Mouse (Mus musculus): ENCODE measurements around the gene Iqca. TPM values are rescaled to one million over a fixed set of nuclear protein-coding genes. Genes with fewer than 3 reads are reported as not detected.

Gene Iqca
- polyA plus RNA-seq, 1 experiment from 2014 or later: 0.09 TPM

DNA sequence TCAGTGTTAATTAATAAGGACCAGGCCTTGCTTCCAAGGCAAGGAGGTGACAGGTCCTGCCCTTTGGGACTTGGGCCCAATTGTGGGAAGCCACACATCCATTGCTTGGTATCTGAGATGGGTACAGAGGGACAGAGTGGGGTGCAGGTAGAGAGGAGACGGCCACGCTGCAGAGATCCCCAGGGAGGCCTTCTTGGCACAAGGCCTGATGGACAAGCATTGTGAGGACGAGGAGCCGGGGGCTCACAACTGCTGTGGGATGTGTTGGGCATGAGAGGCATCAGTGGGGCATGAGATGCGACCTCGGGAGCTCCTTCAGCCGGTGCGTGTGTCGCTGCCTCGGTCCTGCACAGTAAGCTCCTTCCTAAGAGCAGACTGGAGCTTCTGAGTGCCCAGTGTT, 66.7 kb downstream of the Iqca start:
- ATAC-seq (replicated peaks; ENCODE audit: low FRiP score, low read depth): no peak
- WGBS: 74% methylated on average over 10 of the region's 10 CpGs
- no peak for TF ChIP-seq CTCF (IDR thresholded peaks at IDR 0.05; ENCODE audit: low read depth)

DNA sequence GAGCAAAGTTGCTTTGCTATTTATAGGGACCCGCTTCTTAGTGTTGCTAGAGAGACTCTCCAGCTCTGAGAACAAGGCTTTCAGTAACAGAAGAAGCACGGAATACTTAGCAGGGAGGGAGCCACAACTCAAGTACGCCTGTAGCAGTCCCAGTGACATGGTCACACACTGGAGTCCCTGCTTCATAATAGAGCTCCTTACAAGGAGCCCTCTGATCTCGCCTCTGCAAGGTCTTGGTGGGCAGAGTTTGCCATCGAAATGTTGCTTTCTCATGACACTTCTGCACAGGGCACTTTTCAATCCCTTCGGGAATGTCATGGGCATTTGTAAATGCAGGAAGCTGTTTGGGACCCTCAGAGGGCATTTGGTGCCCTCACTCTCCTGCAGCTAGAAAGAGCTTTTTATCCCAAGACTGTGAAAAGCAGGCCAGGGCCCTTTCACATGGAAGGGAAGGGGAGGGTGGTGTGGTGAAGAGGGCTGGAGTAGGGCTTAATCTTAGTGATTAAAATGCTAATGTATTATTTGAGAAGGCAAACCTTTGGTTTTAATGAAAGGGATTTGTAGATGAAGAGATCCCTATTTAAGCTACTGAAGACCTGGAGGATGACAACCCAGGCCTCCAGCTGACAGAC, 67.6 kb downstream of the Iqca start:
- Histone ChIP-seq H3K4me2 (ENCODE audit: low read length) (no peak overlapping the region), H3K36me3 (ENCODE audit: insufficient read depth, low read length) (no peaks in the 10 kb centered on the region), H3K27me3 (ENCODE audit: insufficient read depth, low read length) (no peaks in the 10 kb centered on the region), H3K9ac (ENCODE audit: low read depth, low read length) (no peak overlapping the region), H3K4me1 (replicated peaks; ENCODE audit: insufficient read depth, low read length) (no peaks in the 10 kb centered on the region), H3K9me3 (replicated peaks; ENCODE audit: low read length) (no peaks in the 10 kb centered on the region), H3K4me3 (replicated peaks; ENCODE audit: low read depth, low read length) (no peak overlapping the region), H3K27ac (no peak overlapping the region)
- 66% methylated on average over 6 of the region's 6 CpGs for WGBS
- DNase-seq (ENCODE audit: low spot score) (no peak), ATAC-seq (replicated peaks; ENCODE audit: low FRiP score, low read depth) (no peak)
- TF ChIP-seq CTCF (IDR thresholded peaks at IDR 0.05; ENCODE audit: low read depth): no peak

More for the DNA sequence above, 66.7 kb downstream of the Iqca start:
- Histone ChIP-seq H3K27ac (no peak overlapping the region), H3K4me1 (replicated peaks; ENCODE audit: insufficient read depth, low read length) (no peaks in the 10 kb centered on the region), H3K4me2 (ENCODE audit: low read length) (no peak overlapping the region), H3K9me3 (replicated peaks; ENCODE audit: low read length) (no peaks in the 10 kb centered on the region), H3K4me3 (replicated peaks; ENCODE audit: low read depth, low read length) (no peak overlapping the region), H3K27me3 (ENCODE audit: insufficient read depth, low read length) (no peaks in the 10 kb centered on the region), H3K36me3 (ENCODE audit: insufficient read depth, low read length) (no peaks in the 10 kb centered on the region), H3K9ac (ENCODE audit: low read depth, low read length) (no peak overlapping the region)
- DNase-seq (ENCODE audit: low spot score): no peak

DNA sequence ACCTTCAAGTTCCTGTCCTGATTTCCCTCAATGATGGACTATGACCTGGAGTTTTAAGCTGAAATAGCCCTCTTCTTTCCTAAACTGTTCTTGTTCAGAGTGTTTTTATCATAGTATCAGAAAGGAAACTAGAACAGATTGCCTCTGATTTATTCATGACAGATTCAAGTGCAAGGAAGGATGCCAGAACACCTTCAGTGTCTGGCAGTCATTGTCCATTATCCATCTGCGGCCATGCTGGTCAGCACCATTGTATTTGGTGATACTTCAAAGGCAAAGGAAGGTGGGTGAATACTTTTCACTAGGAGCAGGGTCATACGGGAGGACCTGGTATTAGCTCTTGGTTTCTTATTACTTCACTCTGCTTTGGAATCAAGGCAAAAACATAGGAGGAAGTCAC, 76.9 kb downstream of the Iqca start:
- Histone ChIP-seq H3K36me3 (ENCODE audit: insufficient read depth, low read length) (no peaks in the 10 kb centered on the region), H3K27me3 (ENCODE audit: insufficient read depth, low read length) (no peaks in the 10 kb centered on the region), H3K4me1 (replicated peaks; ENCODE audit: insufficient read depth, low read length) (no peaks in the 10 kb centered on the region), H3K9me3 (replicated peaks; ENCODE audit: low read length) (no peaks in the 10 kb centered on the region), H3K4me2 (ENCODE audit: low read length) (no peak overlapping the region), H3K4me3 (replicated peaks; ENCODE audit: low read depth, low read length) (no peak overlapping the region), H3K9ac (ENCODE audit: low read depth, low read length) (no peak overlapping the region), H3K27ac (no peak overlapping the region)
- no peak for TF ChIP-seq CTCF (IDR thresholded peaks at IDR 0.05; ENCODE audit: low read depth)
- no peak for ATAC-seq (replicated peaks; ENCODE audit: low FRiP score, low read depth)
- WGBS: 85% methylated on average over 2 of the region's 2 CpGs
- DNase-seq (ENCODE audit: low spot score): no peak

DNA sequence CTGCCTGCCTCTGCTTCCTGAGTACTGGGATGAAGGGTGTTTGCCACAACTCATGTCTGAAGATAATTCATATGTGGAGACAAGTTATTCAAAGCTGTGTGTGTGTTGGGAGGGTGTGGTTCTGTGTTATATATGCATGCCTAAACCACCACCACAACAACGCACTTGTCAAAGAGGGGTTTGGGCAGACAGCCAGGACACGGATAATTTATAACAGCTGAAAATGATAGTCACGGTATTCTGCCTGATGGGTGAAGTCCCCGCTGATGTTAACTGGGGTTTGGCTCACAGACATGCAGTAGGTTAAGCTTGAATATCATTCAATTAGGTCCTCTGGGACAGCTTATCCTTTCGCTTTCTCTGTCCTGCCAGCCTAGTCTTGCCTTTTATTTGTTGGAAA, 78.4 kb downstream of the Iqca start:
- H3K4me3 ChIP-seq (replicated peaks; ENCODE audit: low read depth, low read length): no peak overlapping the region
- H3K27ac ChIP-seq: no peak overlapping the region
- TF ChIP-seq CTCF (IDR thresholded peaks at IDR 0.05; ENCODE audit: low read depth): no peak
- H3K9ac ChIP-seq (ENCODE audit: low read depth, low read length): no peak overlapping the region
- H3K9me3 ChIP-seq (replicated peaks; ENCODE audit: low read length): no peaks in the 10 kb centered on the region
- WGBS: 55% methylated on average over 5 of the region's 5 CpGs
- H3K4me2 ChIP-seq (ENCODE audit: low read length): no peak overlapping the region
- ATAC-seq (replicated peaks; ENCODE audit: low FRiP score, low read depth) (no peak), DNase-seq (ENCODE audit: low spot score) (no peak)
- H3K36me3 ChIP-seq (ENCODE audit: insufficient read depth, low read length): no peaks in the 10 kb centered on the region
- no peaks in the 10 kb centered on the region for H3K27me3 ChIP-seq (ENCODE audit: insufficient read depth, low read length)
- H3K4me1 ChIP-seq (replicated peaks; ENCODE audit: insufficient read depth, low read length): no peaks in the 10 kb centered on the region

DNA sequence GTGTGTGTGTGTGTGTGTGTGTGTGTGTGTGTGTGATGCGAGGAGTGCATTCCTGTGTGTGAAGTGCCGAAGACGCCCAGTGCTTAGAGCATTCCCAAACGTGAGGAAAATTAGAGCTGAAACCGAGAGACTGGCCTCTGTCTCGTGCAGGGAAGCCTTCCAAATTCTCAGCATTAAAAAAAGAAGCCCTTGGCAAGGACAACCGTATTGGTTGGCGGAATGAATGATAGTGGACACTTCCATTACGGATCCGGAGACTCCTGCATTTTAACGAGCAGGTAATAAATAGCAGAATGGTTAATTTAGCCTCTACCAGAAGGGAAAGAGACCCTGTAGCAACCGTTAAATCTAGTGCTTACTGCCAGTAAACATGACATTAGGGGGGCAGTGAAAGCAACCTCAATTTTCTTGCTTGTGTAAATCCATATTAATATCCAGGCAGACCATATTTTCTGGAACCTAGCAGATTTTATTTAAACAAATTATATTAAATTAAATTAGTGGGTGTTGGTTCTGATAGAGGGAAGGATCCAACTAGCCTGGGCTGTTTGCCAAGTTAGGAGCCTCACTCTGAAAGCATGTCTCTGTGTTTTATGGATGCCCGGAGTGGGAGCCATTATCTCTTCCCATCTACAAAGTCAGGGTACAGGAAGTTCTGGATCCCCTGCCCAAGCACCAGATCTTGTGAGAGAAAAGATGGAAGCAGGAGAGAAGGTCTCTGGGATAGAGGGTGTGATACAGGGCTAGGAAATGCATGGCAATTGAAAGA, 81.2 kb downstream of the Iqca start:
- Histone ChIP-seq H3K9me3 (replicated peaks; ENCODE audit: low read length) (no peaks in the 10 kb centered on the region), H3K27me3 (ENCODE audit: insufficient read depth, low read length) (no peaks in the 10 kb centered on the region), H3K4me3 (replicated peaks; ENCODE audit: low read depth, low read length) (no peak overlapping the region), H3K36me3 (ENCODE audit: insufficient read depth, low read length) (no peaks in the 10 kb centered on the region), H3K9ac (ENCODE audit: low read depth, low read length) (no peak overlapping the region), H3K4me1 (replicated peaks; ENCODE audit: insufficient read depth, low read length) (no peaks in the 10 kb centered on the region), H3K27ac (no peak overlapping the region), H3K4me2 (ENCODE audit: low read length) (no peak overlapping the region)
- ATAC-seq (replicated peaks; ENCODE audit: low FRiP score, low read depth): no peak
- 59% methylated on average over 13 of the region's 13 CpGs for WGBS
- DNase-seq (ENCODE audit: low spot score): no peak
- no peak for TF ChIP-seq CTCF (IDR thresholded peaks at IDR 0.05; ENCODE audit: low read depth)

DNA sequence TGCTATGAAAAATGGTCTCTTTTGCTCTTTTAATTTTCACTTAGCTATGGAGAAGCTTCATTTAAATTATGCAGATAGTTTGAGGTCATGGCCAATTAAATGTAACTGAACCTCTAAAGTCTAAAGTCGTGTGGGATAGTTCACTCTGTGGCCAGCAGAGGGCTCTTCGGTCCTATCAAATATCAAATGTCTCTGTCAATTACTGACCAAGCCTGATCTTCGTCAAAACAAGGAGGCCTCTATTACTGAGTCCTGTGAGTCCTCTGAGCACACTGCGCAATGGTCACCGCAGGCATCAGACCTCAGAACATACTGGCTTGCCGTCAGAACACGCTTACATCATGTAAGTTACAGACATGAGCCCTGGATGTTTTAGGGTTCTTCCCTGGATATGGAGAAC, 92.6 kb downstream of the Iqca start:
- no peaks in the 10 kb centered on the region for H3K9me3 ChIP-seq (replicated peaks; ENCODE audit: low read length)
- H3K4me1 ChIP-seq (replicated peaks; ENCODE audit: insufficient read depth, low read length): no peaks in the 10 kb centered on the region
- H3K27me3 ChIP-seq (ENCODE audit: insufficient read depth, low read length): no peaks in the 10 kb centered on the region
- ATAC-seq (replicated peaks; ENCODE audit: low FRiP score, low read depth): peak; percentile 36; the same call in 1 of the 2 replicates
- TF ChIP-seq CTCF (IDR thresholded peaks at IDR 0.05; ENCODE audit: low read depth): peak; percentile 90
- WGBS: 25% methylated on average over 7 of the region's 7 CpGs
- no peaks in the 10 kb centered on the region for H3K36me3 ChIP-seq (ENCODE audit: insufficient read depth, low read length)
- H3K4me2 ChIP-seq (ENCODE audit: low read length): no peak overlapping the region
- no peak overlapping the region for H3K4me3 ChIP-seq (replicated peaks; ENCODE audit: low read depth, low read length)
- peak; percentile 87 for DNase-seq (ENCODE audit: low spot score)
- H3K9ac ChIP-seq (ENCODE audit: low read depth, low read length): no peak overlapping the region
- H3K27ac ChIP-seq: no peak overlapping the region
